Mouse (Mus musculus) intestine, embryonic 15.5 days (tissue): Measurements from ENCODE around the gene Blmh. TPM values are rescaled to one million over a fixed set of nuclear protein-coding genes. Genes with fewer than 3 reads are reported as not detected.
A peak's percentile ranks its signal among the peaks of the same experiment; 100 is the strongest.

Experiments
- ATAC-seq: fragments of 200-750 bp; cut with Nextera tagmentation; 2 replicates; pipeline ENCODE4 v1.8.0; 2017; ENCODE audit warnings: moderate TSS enrichment, moderate library complexity
- H3K27ac ChIP-seq: fragments of 300-500 bp; sonication (generic); 2 replicates; pipeline ENCODE4 v1.5.1; 2015; ENCODE audit warnings: mild to moderate bottlenecking, inconsistent platforms
- H3K27me3 ChIP-seq: fragments of 300-500 bp; sonication (generic); replicated peaks from 2 replicates; pipeline ENCODE4 v1.6.1; 2015; ENCODE audit warnings: inconsistent platforms
- H3K36me3 ChIP-seq: fragments of 300-500 bp; sonication (generic); 2 replicates; pipeline ENCODE4 v1.6.1; 2015; ENCODE audit warnings: inconsistent platforms
- H3K4me1 ChIP-seq: fragments of 300-500 bp; sonication (generic); replicated peaks from 2 replicates; pipeline ENCODE4 v1.6.1; 2015; ENCODE audit warnings: inconsistent platforms
- H3K4me2 ChIP-seq: fragments of 300-500 bp; sonication (generic); replicated peaks from 2 replicates; pipeline ENCODE4 v1.6.1; 2015; ENCODE audit warnings: mild to moderate bottlenecking, inconsistent platforms
- H3K4me3 ChIP-seq: fragments of 300-500 bp; sonication (generic); replicated peaks from 2 replicates; pipeline ENCODE4 v1.5.1; 2015; ENCODE audit warnings: inconsistent platforms
- H3K9ac ChIP-seq: fragments of 300-500 bp; sonication (generic); 2 replicates; pipeline ENCODE4 v1.6.1; 2015; ENCODE audit warnings: inconsistent platforms
- H3K9me3 ChIP-seq: fragments of 300-500 bp; sonication (generic); 2 replicates; pipeline ENCODE4 v1.6.1; 2016; ENCODE audit warnings: inconsistent platforms
- WGBS: fragments of 180-500 bp; shearing (Covaris S2); methylation state at CpG from one replicate; pipeline ENCODE4 v1.1.7; 2015; 5-methylcytosine and 5-hydroxymethylcytosine counted together
- polyA plus RNA-seq: library from polyadenylated mRNA; unstranded; fragments of >200 nt; fragmentation: Nextera tagmentation; extraction: Ambion mirVana; gene quantifications from 2 replicates; pipeline ENCODE4 v1.2.1, GENCODE M21; 2015

Gene Blmh
- polyA plus RNA-seq, 1 experiment from 2014 or later, result 126 TPM

- 87% methylated on average over 3 of the region's 3 CpGs for WGBS
- H3K27ac ChIP-seq, result no peak overlapping the region
- H3K4me2 ChIP-seq, result no peak overlapping the region
- no peak overlapping the region for H3K4me3 ChIP-seq
- ATAC-seq, result no peak
- H3K4me1 ChIP-seq, result peaks cover 11% of the 10 kb centered on the region
- H3K9ac ChIP-seq, result no peak overlapping the region
- H3K27me3 ChIP-seq, result no peaks in the 10 kb centered on the region
- no peaks in the 10 kb centered on the region for H3K36me3 ChIP-seq
- no peaks in the 10 kb centered on the region for H3K9me3 ChIP-seq
Measured at GRCm38 (mm10) chr11:76898751-76899150, 25.9 kb upstream of the Blmh start.

- no peak overlapping the region for H3K4me3 ChIP-seq
- no peaks in the 10 kb centered on the region for H3K27me3 ChIP-seq
- no peak overlapping the region for H3K27ac ChIP-seq
- WGBS, result 68% methylated on average over 5 of the region's 5 CpGs
- peaks cover 6% of the 10 kb centered on the region; the same call in 1 of the 2 replicates for H3K4me1 ChIP-seq
- no peak overlapping the region for H3K4me2 ChIP-seq
- ATAC-seq, result no peak
- H3K9ac ChIP-seq, result no peak overlapping the region
- no peaks in the 10 kb centered on the region for H3K36me3 ChIP-seq
- no peaks in the 10 kb centered on the region for H3K9me3 ChIP-seq
Measured at GRCm38 (mm10) chr11:76899758-76900738, 24.6 kb upstream of the Blmh start.

DNA sequence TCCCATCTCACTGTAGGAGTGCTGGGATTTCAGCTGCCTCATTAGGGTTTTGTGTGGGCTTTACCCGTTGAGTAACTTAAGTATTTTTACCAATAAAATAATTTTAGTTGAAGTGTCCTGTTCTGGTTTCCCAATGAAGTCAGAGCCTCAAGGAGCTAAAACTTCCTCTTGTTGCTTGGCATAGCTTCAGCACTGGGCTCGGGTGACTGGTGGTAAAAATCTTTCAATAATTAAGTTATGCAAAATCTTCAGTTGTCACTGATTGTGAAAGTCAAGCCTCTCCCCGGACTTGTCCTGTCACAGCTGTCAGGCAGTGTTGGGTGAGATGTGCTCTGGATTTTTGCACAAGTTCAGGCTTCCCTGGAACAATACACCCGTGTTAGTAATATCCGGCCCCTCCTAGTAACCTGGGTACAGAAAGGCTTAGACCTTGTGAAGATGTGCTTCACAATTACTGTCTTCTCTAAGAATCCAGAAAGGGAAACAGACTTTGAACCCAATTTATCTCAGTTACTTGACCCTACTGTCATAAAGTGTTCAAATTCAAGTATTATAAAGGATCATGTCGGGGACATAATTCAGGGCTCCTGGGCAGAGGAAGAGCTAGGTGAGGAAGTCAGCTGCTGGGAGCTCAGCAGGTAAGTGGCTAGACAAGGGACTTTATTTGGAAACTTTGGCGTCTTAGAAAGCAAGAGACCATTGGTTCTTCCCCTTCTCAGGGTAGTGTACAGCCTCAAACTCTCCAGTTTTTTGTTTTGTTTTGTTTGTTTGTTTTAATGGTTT lies 22.8 kb upstream of the Blmh start, which contains the start of gene Tmigd1:
Gene Tmigd1, plus strand, starts transcription at position 581 of the 783 bp plus-strand sequence.
- H3K4me3 ChIP-seq, result no peak within 1 kb of the TSS
- H3K27ac ChIP-seq, result no peak within 1 kb of the TSS
- no peaks in the 10 kb centered on the region for H3K36me3 ChIP-seq
- H3K4me2 ChIP-seq, result no peak within 1 kb of the TSS
- 0 out of 2 replicates have a peak, but pooled peaks cover 6% of the 10 kb centered on the region for H3K4me1 ChIP-seq
- H3K9me3 ChIP-seq, result no peaks in the 10 kb centered on the region
- peak; percentile 49 for ATAC-seq
- H3K27me3 ChIP-seq, result no peaks in the 10 kb centered on the region
- no peak within 1 kb of the TSS for H3K9ac ChIP-seq
- 61% methylated on average over 7 of the region's 7 CpGs for WGBS

- Histone ChIP-seq H3K9ac (no peak overlapping the region), H3K4me1 (0 out of 2 replicates have a peak, but pooled peaks cover 3% of the 10 kb centered on the region), H3K27ac (no peak overlapping the region), H3K27me3 (no peaks in the 10 kb centered on the region), H3K36me3 (no peaks in the 10 kb centered on the region), H3K9me3 (no peaks in the 10 kb centered on the region), H3K4me2 (no peak overlapping the region), H3K4me3 (no peak overlapping the region)
- no peak for ATAC-seq
- WGBS, result 68% methylated on average over 2 of the region's 2 CpGs
Measured at GRCm38 (mm10) chr11:76904340-76904739, 20.3 kb upstream of the Blmh start.

- Histone ChIP-seq H3K4me3 (no peak overlapping the region), H3K9me3 (no peaks in the 10 kb centered on the region), H3K36me3 (no peaks in the 10 kb centered on the region), H3K4me2 (no peak overlapping the region), H3K9ac (no peak overlapping the region), H3K27me3 (no peaks in the 10 kb centered on the region), H3K4me1 (0 out of 2 replicates have a peak, but pooled peaks cover 2% of the 10 kb centered on the region), H3K27ac (no peak overlapping the region)
- WGBS, result 90% methylated on average over 7 of the region's 7 CpGs
- no peak for ATAC-seq
Measured at GRCm38 (mm10) chr11:76908651-76909050, 16.0 kb upstream of the Blmh start.

- 61% methylated on average over 3 of the region's 3 CpGs for WGBS
- no peaks in the 10 kb centered on the region for H3K36me3 ChIP-seq
- no peaks in the 10 kb centered on the region for H3K9me3 ChIP-seq
- H3K4me3 ChIP-seq, result no peak overlapping the region
- no peak overlapping the region for H3K4me2 ChIP-seq
- H3K9ac ChIP-seq, result no peak overlapping the region
- H3K4me1 ChIP-seq, result 0 out of 2 replicates have a peak, but pooled peaks cover 2% of the 10 kb centered on the region
- ATAC-seq, result no peak
- H3K27ac ChIP-seq, result no peak overlapping the region
- no peaks in the 10 kb centered on the region for H3K27me3 ChIP-seq
Measured at GRCm38 (mm10) chr11:76911325-76912054, 13.1 kb upstream of the Blmh start.

DNA sequence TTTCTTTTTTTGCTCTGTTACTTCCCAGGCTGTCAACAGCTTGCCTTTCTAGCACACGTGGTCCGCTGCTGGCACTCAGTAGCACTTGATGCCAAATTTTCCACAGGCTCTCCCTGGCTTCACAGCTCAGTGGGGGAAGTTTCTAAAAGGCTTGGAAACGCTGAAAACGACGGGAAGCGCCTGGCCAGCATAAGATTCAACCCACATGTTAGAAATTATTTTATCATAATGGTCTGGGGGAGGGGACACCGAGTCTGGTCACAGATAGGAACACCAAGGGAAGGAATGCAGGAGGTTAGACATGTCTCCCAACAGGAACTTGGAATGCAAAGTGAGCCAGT lies 12.6 kb upstream of the Blmh start:
- no peak overlapping the region for H3K27ac ChIP-seq
- no peak for ATAC-seq
- H3K9ac ChIP-seq, result no peak overlapping the region
- H3K4me3 ChIP-seq, result no peak overlapping the region
- 44% methylated on average over 7 of the region's 7 CpGs for WGBS
- no peak overlapping the region for H3K4me2 ChIP-seq
- no peaks in the 10 kb centered on the region for H3K36me3 ChIP-seq
- H3K4me1 ChIP-seq, result peaks cover 5% of the 10 kb centered on the region
- no peaks in the 10 kb centered on the region for H3K9me3 ChIP-seq
- H3K27me3 ChIP-seq, result no peaks in the 10 kb centered on the region

- H3K4me2 ChIP-seq, result no peak overlapping the region
- H3K4me1 ChIP-seq, result peaks cover 11% of the 10 kb centered on the region
- no peaks in the 10 kb centered on the region for H3K9me3 ChIP-seq
- H3K27me3 ChIP-seq, result no peaks in the 10 kb centered on the region
- no peak overlapping the region for H3K4me3 ChIP-seq
- H3K9ac ChIP-seq, result no peak overlapping the region
- no peak overlapping the region for H3K27ac ChIP-seq
- no peak for ATAC-seq
- H3K36me3 ChIP-seq, result no peaks in the 10 kb centered on the region
- WGBS, result 34% methylated on average over 7 of the region's 7 CpGs
Measured at GRCm38 (mm10) chr11:76914366-76914765, 10.2 kb upstream of the Blmh start.

GRCm38 (mm10) chr11:76916539-76917229 lies 7.9 kb upstream of the Blmh start:
- peak; percentile 90 for ATAC-seq
- H3K4me1 ChIP-seq, result peaks cover 9% of the 10 kb centered on the region
- peak overlapping the region; percentile 26 for H3K4me2 ChIP-seq
- H3K36me3 ChIP-seq, result no peaks in the 10 kb centered on the region
- no peak overlapping the region for H3K4me3 ChIP-seq
- H3K27ac ChIP-seq, result no peak overlapping the region
- H3K9me3 ChIP-seq, result no peaks in the 10 kb centered on the region
- 19% methylated on average over 13 of the region's 13 CpGs for WGBS
- no peaks in the 10 kb centered on the region for H3K27me3 ChIP-seq
- H3K9ac ChIP-seq, result no peak overlapping the region

- no peak overlapping the region for H3K27ac ChIP-seq
- no peaks in the 10 kb centered on the region for H3K9me3 ChIP-seq
- H3K27me3 ChIP-seq, result no peaks in the 10 kb centered on the region
- WGBS, result 39% methylated on average over 3 of the region's 3 CpGs
- peak; percentile 35; the same call in 1 of the 2 replicates for ATAC-seq
- H3K4me3 ChIP-seq, result no peak overlapping the region
- no peaks in the 10 kb centered on the region for H3K36me3 ChIP-seq
- H3K4me1 ChIP-seq, result peaks cover 9% of the 10 kb centered on the region
- peak overlapping the region; percentile 26 for H3K4me2 ChIP-seq
- H3K9ac ChIP-seq, result no peak overlapping the region
Measured at GRCm38 (mm10) chr11:76917230-76917548, 7.4 kb upstream of the Blmh start.

DNA sequence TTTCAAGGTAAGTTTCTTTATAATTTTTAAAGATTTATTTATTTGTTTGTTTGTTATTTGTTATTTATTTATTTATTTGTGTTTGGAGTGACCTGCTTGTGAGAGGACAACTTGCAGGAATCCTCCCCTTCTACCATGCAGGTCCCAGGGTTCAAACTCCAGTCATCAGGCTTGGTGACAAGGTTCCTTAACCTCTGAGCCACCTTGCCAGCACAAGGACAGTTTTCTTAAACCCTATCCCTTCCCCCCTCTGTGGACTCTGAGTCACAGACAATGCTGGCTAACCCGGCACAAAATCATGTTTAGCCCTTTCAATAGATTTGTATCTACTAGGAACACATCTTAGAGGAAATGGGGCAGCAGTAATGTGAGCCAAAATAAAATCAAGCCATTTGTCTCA lies 4.0 kb upstream of the Blmh start:
- H3K9me3 ChIP-seq, result no peaks in the 10 kb centered on the region
- H3K9ac ChIP-seq, result no peak overlapping the region
- no peaks in the 10 kb centered on the region for H3K27me3 ChIP-seq
- no peak overlapping the region for H3K4me3 ChIP-seq
- no peak overlapping the region for H3K4me2 ChIP-seq
- 58% methylated on average over 1 of the region's 1 CpGs for WGBS
- H3K27ac ChIP-seq, result no peak overlapping the region
- peaks cover 9% of the 10 kb centered on the region for H3K4me1 ChIP-seq
- no peaks in the 10 kb centered on the region for H3K36me3 ChIP-seq
- ATAC-seq, result no peak
